Mouse (Mus musculus): ENCODE measurements around the gene Ly6g6d. TPM values are rescaled to one million over a fixed set of nuclear protein-coding genes. Genes with fewer than 3 reads are reported as not detected.
A peak's percentile ranks its signal among the peaks of the same experiment; 100 is the strongest.

Ly6g6d gene
- polyA plus RNA-seq, 1 experiment from 2014 or later: 2.1 TPM

DNA sequence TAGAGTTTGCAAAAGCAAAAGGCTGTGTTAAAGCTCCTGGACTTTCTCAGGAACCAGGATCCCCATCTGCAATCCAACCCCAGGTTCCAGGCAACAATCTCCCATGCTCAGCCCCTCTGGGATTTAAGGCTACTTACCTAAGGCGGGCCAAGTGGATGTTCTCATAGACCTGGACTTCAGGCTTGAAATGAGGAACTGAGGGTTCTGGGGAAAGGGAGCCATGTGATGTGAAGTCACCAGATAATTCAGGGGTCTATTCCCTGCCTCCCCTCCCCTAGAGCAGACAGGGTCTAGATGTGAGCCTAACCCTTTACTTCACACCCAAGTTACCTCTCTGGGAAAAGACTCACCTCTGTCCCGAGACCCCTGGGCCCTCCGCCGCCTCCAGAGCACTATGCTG, 2.8 kb upstream of the Ly6g6d start:
- no peak overlapping the region for H3K27ac ChIP-seq (ENCODE audit: low read length)
- no peak overlapping the region for H3K9ac ChIP-seq (replicated peaks; ENCODE audit: low read depth, low read length)
- 0 out of 2 replicates have a peak, but pooled peaks cover 13% of the 10 kb centered on the region for H3K4me1 ChIP-seq (ENCODE audit: control insufficient read depth, insufficient read depth, low read length)
- no peak overlapping the region for H3K4me3 ChIP-seq (ENCODE audit: low read depth, low read length)
- H3K27me3 ChIP-seq (ENCODE audit: control insufficient read depth, insufficient read depth, low read length): no peaks in the 10 kb centered on the region
- no peaks in the 10 kb centered on the region for H3K36me3 ChIP-seq (ENCODE audit: control insufficient read depth, insufficient read depth, low read length)
- no peak for ATAC-seq (ENCODE audit: insufficient number of reproducible peaks, insufficient read depth, low FRiP score, low read depth)
- 81% methylated on average over 4 of the region's 4 CpGs for WGBS
- H3K4me2 ChIP-seq (replicated peaks; ENCODE audit: low read depth, low read length): no peak overlapping the region
- H3K9me3 ChIP-seq (ENCODE audit: control insufficient read depth, low read depth, low read length): no peaks in the 10 kb centered on the region

GRCm38 (mm10) chr17:35080248-35080647, 2.4 kb upstream of the Ly6g6d start:
- Histone ChIP-seq H3K27ac (ENCODE audit: low read length) (no peak overlapping the region), H3K4me2 (replicated peaks; ENCODE audit: low read depth, low read length) (no peak overlapping the region), H3K9me3 (ENCODE audit: control insufficient read depth, low read depth, low read length) (no peaks in the 10 kb centered on the region), H3K4me3 (ENCODE audit: low read depth, low read length) (no peak overlapping the region), H3K36me3 (ENCODE audit: control insufficient read depth, insufficient read depth, low read length) (no peaks in the 10 kb centered on the region), H3K27me3 (ENCODE audit: control insufficient read depth, insufficient read depth, low read length) (no peaks in the 10 kb centered on the region), H3K4me1 (ENCODE audit: control insufficient read depth, insufficient read depth, low read length) (0 out of 2 replicates have a peak, but pooled peaks cover 13% of the 10 kb centered on the region), H3K9ac (replicated peaks; ENCODE audit: low read depth, low read length) (no peak overlapping the region)
- WGBS: 46% methylated on average over 6 of the region's 6 CpGs
- no peak for ATAC-seq (ENCODE audit: insufficient number of reproducible peaks, insufficient read depth, low FRiP score, low read depth)

DNA sequence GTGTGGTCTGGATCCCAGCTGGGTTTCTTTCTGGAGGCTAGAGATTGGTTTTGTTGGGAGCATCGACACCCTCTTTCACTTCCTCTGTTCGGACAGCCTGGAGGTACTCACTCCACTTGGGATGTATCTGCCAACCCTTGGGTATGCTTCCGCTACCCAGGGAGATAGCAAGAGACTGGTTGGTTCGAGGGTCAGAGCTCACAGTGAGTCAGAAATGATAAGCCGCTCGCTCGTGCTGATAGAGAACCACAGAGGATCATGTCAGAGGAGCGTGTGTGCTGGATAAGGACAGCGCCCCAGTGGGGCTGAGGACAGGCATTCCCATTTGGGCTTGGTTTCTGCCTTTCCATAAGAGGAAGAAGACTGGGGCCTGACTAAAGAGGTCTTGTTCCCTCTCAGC, 1.9 kb upstream of the Ly6g6d start:
- no peak overlapping the region for H3K4me3 ChIP-seq (ENCODE audit: low read depth, low read length)
- no peaks in the 10 kb centered on the region for H3K9me3 ChIP-seq (ENCODE audit: control insufficient read depth, low read depth, low read length)
- no peaks in the 10 kb centered on the region for H3K27me3 ChIP-seq (ENCODE audit: control insufficient read depth, insufficient read depth, low read length)
- H3K36me3 ChIP-seq (ENCODE audit: control insufficient read depth, insufficient read depth, low read length): no peaks in the 10 kb centered on the region
- 0 out of 2 replicates have a peak, but pooled peaks cover 13% of the 10 kb centered on the region for H3K4me1 ChIP-seq (ENCODE audit: control insufficient read depth, insufficient read depth, low read length)
- H3K27ac ChIP-seq (ENCODE audit: low read length): no peak overlapping the region
- no peak overlapping the region for H3K4me2 ChIP-seq (replicated peaks; ENCODE audit: low read depth, low read length)
- WGBS: 56% methylated on average over 9 of the region's 9 CpGs
- no peak overlapping the region for H3K9ac ChIP-seq (replicated peaks; ENCODE audit: low read depth, low read length)
- peak; percentile 38; the same call in 1 of the 2 replicates for ATAC-seq (ENCODE audit: insufficient number of reproducible peaks, insufficient read depth, low FRiP score, low read depth)

GRCm38 (mm10) chr17:35077285-35077684, 580 bp downstream of the Ly6g6d start:
- peak overlapping the region; percentile 32 for H3K4me2 ChIP-seq (replicated peaks; ENCODE audit: low read depth, low read length)
- H3K4me1 ChIP-seq (ENCODE audit: control insufficient read depth, insufficient read depth, low read length): 0 out of 2 replicates have a peak, but pooled peaks cover 13% of the 10 kb centered on the region
- no peak for ATAC-seq (ENCODE audit: insufficient number of reproducible peaks, insufficient read depth, low FRiP score, low read depth)
- H3K27me3 ChIP-seq (ENCODE audit: control insufficient read depth, insufficient read depth, low read length): no peaks in the 10 kb centered on the region
- H3K27ac ChIP-seq (ENCODE audit: low read length): peak overlapping the region; percentile 30; the same call in 1 of the 2 replicates
- 48% methylated on average over 2 of the region's 2 CpGs for WGBS
- peak overlapping the region; percentile 14; the same call in 1 of the 2 replicates for H3K4me3 ChIP-seq (ENCODE audit: low read depth, low read length)
- no peaks in the 10 kb centered on the region for H3K36me3 ChIP-seq (ENCODE audit: control insufficient read depth, insufficient read depth, low read length)
- 0 out of 2 replicates have a peak overlapping the region, but pooled peaks have one; percentile 1 for H3K9ac ChIP-seq (replicated peaks; ENCODE audit: low read depth, low read length)
- H3K9me3 ChIP-seq (ENCODE audit: control insufficient read depth, low read depth, low read length): no peaks in the 10 kb centered on the region

DNA sequence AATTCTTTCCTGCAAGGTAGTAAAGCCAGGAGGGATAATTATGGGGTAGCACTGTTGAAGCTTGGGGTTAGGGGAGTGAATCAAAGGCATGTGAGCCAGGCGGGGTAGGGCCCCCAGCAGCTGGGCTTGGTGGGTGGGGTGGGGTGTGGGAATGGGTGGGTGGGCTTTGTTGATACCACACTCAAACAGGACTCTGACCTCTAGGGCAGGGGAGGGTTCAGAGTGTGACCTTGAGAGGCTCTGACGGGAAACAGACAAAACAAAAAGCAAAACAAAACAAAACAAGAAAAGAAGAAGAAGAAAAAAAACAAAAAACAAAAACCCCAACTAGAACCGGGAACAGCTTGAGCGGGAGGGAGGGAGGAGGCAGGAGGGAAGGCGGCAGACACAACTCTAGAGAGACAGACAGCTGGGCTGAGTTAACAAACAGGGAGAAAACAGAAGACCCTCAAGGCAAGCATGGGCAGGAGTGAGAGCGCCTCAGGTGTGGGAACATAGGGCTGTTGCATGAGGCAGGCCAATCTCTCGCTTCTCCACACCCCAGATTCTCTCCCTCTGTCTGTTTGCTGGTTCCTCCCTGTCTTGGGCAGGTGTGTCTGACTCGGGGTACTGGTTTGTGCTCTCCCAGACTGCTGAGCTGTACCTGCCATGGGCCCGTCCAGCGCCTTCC, 1.2 kb downstream of the Ly6g6d start, which contains the start of gene Ly6g6e:
Gene Ly6g6e, plus strand, starts transcription at position 396 of the 670 bp plus-strand sequence.
- Histone ChIP-seq H3K4me3 (ENCODE audit: low read depth, low read length) (peak within 1 kb of the TSS; percentile 14; the same call in 1 of the 2 replicates), H3K4me1 (ENCODE audit: control insufficient read depth, insufficient read depth, low read length) (0 out of 2 replicates have a peak, but pooled peaks cover 13% of the 10 kb centered on the region), H3K9ac (replicated peaks; ENCODE audit: low read depth, low read length) (0 out of 2 replicates have a peak within 1 kb of the TSS, but pooled peaks have one; percentile 1), H3K27me3 (ENCODE audit: control insufficient read depth, insufficient read depth, low read length) (no peaks in the 10 kb centered on the region), H3K9me3 (ENCODE audit: control insufficient read depth, low read depth, low read length) (no peaks in the 10 kb centered on the region), H3K27ac (ENCODE audit: low read length) (peak within 1 kb of the TSS; percentile 30; the same call in 1 of the 2 replicates), H3K4me2 (replicated peaks; ENCODE audit: low read depth, low read length) (peak within 1 kb of the TSS; percentile 32), H3K36me3 (ENCODE audit: control insufficient read depth, insufficient read depth, low read length) (no peaks in the 10 kb centered on the region)
- 0 out of 2 replicates have a peak, but pooled peaks have one; percentile 17 for ATAC-seq (ENCODE audit: insufficient number of reproducible peaks, insufficient read depth, low FRiP score, low read depth)
- WGBS: 29% methylated on average over 10 of the region's 10 CpGs

DNA sequence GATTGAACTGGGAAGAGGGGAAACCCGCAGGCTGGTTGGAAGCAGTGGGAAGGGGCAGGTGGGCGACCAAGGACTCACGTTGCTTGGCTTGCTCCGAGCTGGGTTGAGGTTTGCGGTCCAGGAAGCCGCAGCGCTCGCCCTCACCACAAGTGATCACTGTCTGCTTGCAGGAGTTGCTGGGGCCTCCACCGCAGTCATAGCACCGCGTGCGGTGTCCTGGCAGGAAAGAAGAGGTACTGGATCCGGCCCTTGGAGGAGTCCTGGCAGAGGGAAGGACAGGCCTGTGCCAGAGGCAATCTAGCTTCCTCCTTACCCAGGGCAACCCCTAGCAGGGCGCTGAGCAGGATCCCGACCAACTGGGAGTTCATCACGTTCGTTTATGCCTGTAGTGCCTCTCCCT, 3.8 kb downstream of the Ly6g6d start:
- Histone ChIP-seq H3K9ac (replicated peaks; ENCODE audit: low read depth, low read length) (no peak overlapping the region), H3K4me3 (ENCODE audit: low read depth, low read length) (no peak overlapping the region), H3K4me2 (replicated peaks; ENCODE audit: low read depth, low read length) (no peak overlapping the region), H3K27me3 (ENCODE audit: control insufficient read depth, insufficient read depth, low read length) (no peaks in the 10 kb centered on the region), H3K9me3 (ENCODE audit: control insufficient read depth, low read depth, low read length) (no peaks in the 10 kb centered on the region), H3K36me3 (ENCODE audit: control insufficient read depth, insufficient read depth, low read length) (no peaks in the 10 kb centered on the region), H3K27ac (ENCODE audit: low read length) (no peak overlapping the region), H3K4me1 (ENCODE audit: control insufficient read depth, insufficient read depth, low read length) (0 out of 2 replicates have a peak, but pooled peaks cover 16% of the 10 kb centered on the region)
- WGBS: 49% methylated on average over 17 of the region's 17 CpGs
- no peak for ATAC-seq (ENCODE audit: insufficient number of reproducible peaks, insufficient read depth, low FRiP score, low read depth)

DNA sequence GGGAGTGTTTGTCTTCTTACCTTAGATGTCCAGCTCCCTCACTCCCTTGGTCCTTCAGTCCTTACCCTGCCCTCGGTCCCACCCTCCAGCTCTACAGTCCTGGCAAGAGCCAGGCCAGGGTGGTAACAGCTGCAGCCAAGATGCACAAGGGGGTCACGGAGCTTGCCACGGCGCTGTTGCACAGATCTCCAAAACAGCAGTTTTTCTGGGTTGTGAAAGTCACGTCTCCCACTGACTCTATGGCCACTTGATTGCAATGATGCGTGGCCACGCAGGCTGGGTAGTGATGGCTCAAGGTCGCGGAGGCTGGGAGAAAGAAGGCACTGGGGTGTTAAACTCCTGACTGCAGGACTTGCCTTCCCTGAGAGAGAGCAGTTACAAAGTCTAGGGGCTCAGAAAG, 6.4 kb downstream of the Ly6g6d start:
- no peaks in the 10 kb centered on the region for H3K36me3 ChIP-seq (ENCODE audit: control insufficient read depth, insufficient read depth, low read length)
- H3K4me2 ChIP-seq (replicated peaks; ENCODE audit: low read depth, low read length): no peak overlapping the region
- no peak for ATAC-seq (ENCODE audit: insufficient number of reproducible peaks, insufficient read depth, low FRiP score, low read depth)
- no peak overlapping the region for H3K9ac ChIP-seq (replicated peaks; ENCODE audit: low read depth, low read length)
- H3K4me1 ChIP-seq (ENCODE audit: control insufficient read depth, insufficient read depth, low read length): 0 out of 2 replicates have a peak, but pooled peaks cover 6% of the 10 kb centered on the region
- H3K27ac ChIP-seq (ENCODE audit: low read length): no peak overlapping the region
- H3K9me3 ChIP-seq (ENCODE audit: control insufficient read depth, low read depth, low read length): no peaks in the 10 kb centered on the region
- no peaks in the 10 kb centered on the region for H3K27me3 ChIP-seq (ENCODE audit: control insufficient read depth, insufficient read depth, low read length)
- H3K4me3 ChIP-seq (ENCODE audit: low read depth, low read length): no peak overlapping the region
- WGBS: 71% methylated on average over 9 of the region's 9 CpGs

- peak; percentile 66; the same call in 1 of the 2 replicates for ATAC-seq (ENCODE audit: insufficient number of reproducible peaks, insufficient read depth, low FRiP score, low read depth)
- no peak overlapping the region for H3K4me3 ChIP-seq (ENCODE audit: low read depth, low read length)
- no peaks in the 10 kb centered on the region for H3K9me3 ChIP-seq (ENCODE audit: control insufficient read depth, low read depth, low read length)
- WGBS: 46% methylated on average over 6 of the region's 6 CpGs
- H3K4me1 ChIP-seq (ENCODE audit: control insufficient read depth, insufficient read depth, low read length): peaks cover 7% of the 10 kb centered on the region
- H3K36me3 ChIP-seq (ENCODE audit: control insufficient read depth, insufficient read depth, low read length): no peaks in the 10 kb centered on the region
- H3K9ac ChIP-seq (replicated peaks; ENCODE audit: low read depth, low read length): no peak overlapping the region
- H3K27me3 ChIP-seq (ENCODE audit: control insufficient read depth, insufficient read depth, low read length): no peaks in the 10 kb centered on the region
- H3K27ac ChIP-seq (ENCODE audit: low read length): no peak overlapping the region
- no peak overlapping the region for H3K4me2 ChIP-seq (replicated peaks; ENCODE audit: low read depth, low read length)
Observed at GRCm38 (mm10) chr17:35070556-35071229, 7.2 kb downstream of the Ly6g6d start.
